Mouse (Mus musculus): Measurements from ENCODE around the gene Ahsg.

- no peak for TF ChIP-seq CTCF (conservative IDR thresholded peaks at IDR 0.05; ENCODE audit: low read length)
- no peak for TF ChIP-seq POU5F1 (IDR thresholded peaks at IDR 0.05; ENCODE audit: borderline replicate concordance, low read length)
Observed at GRCm38 (mm10) chr16:22939120-22939695, 48.1 kb downstream of the Ahsg start.
